ENCODE assay signal across 8 mouse cellular contexts in genomic region chr4:111327760-111328373, GRCm38 (mm10).
A peak's percentile ranks its signal among the peaks of the same experiment; 100 is the strongest.
DNase-seq lines count a peak whose midpoint lies in the region; ATAC-seq lines count a peak whose summit lies in the region.

No protein-coding gene starts in this region.

- no peak overlapping the region for H3K4me2 ChIP-seq in embryonic facial prominence, embryonic 11.5 days (ENCODE audit: low read depth, low read length)
- H3K4me2 ChIP-seq in midbrain, embryonic 11.5 days, result no peak overlapping the region

- no peaks in the 10 kb centered on the region for H3K27me3 ChIP-seq in embryonic facial prominence, embryonic 11.5 days (ENCODE audit: control insufficient read depth, insufficient read depth, low read length)
- no peaks in the 10 kb centered on the region for H3K27me3 ChIP-seq in embryonic facial prominence, embryonic 10.5 days (replicated peaks; ENCODE audit: low read depth, poor library complexity, severe bottlenecking)
- H3K27me3 ChIP-seq in midbrain, embryonic 11.5 days (ENCODE audit: control insufficient read depth, insufficient read depth, low read length), result no peaks in the 10 kb centered on the region
- no peaks in the 10 kb centered on the region for H3K27me3 ChIP-seq in midbrain, embryonic 10.5 days (ENCODE audit: low read depth, poor library complexity, severe bottlenecking)

- no peak overlapping the region for H3K9ac ChIP-seq in embryonic facial prominence, embryonic 11.5 days (replicated peaks; ENCODE audit: low read length)
- no peak overlapping the region for H3K9ac ChIP-seq in midbrain, embryonic 11.5 days (ENCODE audit: low read length)

- no peaks in the 10 kb centered on the region for H3K4me1 ChIP-seq in embryonic facial prominence, embryonic 11.5 days (ENCODE audit: control insufficient read depth, insufficient read depth, low read length)
- H3K4me1 ChIP-seq in embryonic facial prominence, embryonic 10.5 days, result peaks cover 11% of the 10 kb centered on the region
- no peaks in the 10 kb centered on the region for H3K4me1 ChIP-seq in midbrain, embryonic 11.5 days (ENCODE audit: control insufficient read depth, insufficient read depth, low read length)
- no peaks in the 10 kb centered on the region for H3K4me1 ChIP-seq in midbrain, embryonic 10.5 days

- H3K27ac ChIP-seq in embryonic facial prominence, embryonic 11.5 days (replicated peaks; ENCODE audit: low read depth, low read length), result no peak overlapping the region
- no peak overlapping the region for H3K27ac ChIP-seq in embryonic facial prominence, embryonic 10.5 days (replicated peaks)
- H3K27ac ChIP-seq in midbrain, embryonic 11.5 days (ENCODE audit: low read depth, low read length), result no peak overlapping the region
- H3K27ac ChIP-seq in midbrain, embryonic 10.5 days (replicated peaks), result no peak overlapping the region

- WGBS in embryonic facial prominence, embryonic 11.5 days, result 73% methylated on average over 11 of the region's 11 CpGs
- 69% methylated on average over 11 of the region's 11 CpGs for WGBS in embryonic facial prominence, embryonic 10.5 days
- WGBS in midbrain, embryonic 11.5 days, result 74% methylated on average over 11 of the region's 11 CpGs
- 76% methylated on average over 11 of the region's 11 CpGs for WGBS in midbrain, embryonic 10.5 days

- H3K4me3 ChIP-seq in embryonic facial prominence, embryonic 11.5 days (ENCODE audit: low read depth, low read length), result no peak overlapping the region
- H3K4me3 ChIP-seq in embryonic facial prominence, embryonic 10.5 days, result no peak overlapping the region
- H3K4me3 ChIP-seq in midbrain, embryonic 11.5 days (ENCODE audit: low read depth, low read length), result no peak overlapping the region
- no peak overlapping the region for H3K4me3 ChIP-seq in midbrain, embryonic 10.5 days

- DNase-seq in embryonic facial prominence, embryonic 11.5 days (ENCODE audit: low spot score), result peak; percentile 71
- DNase-seq in embryonic facial prominence, embryonic 10.5 days (ENCODE audit: low spot score), result no peak
- peak; percentile 91 for DNase-seq in midbrain, embryonic 11.5 days (ENCODE audit: low spot score, missing footprints)
- no peak for DNase-seq in midbrain, embryonic 10.5 days (ENCODE audit: low spot score)
- peak; percentile 11 for DNase-seq in c-Kit-positive CD71-positive TER-119-positive erythroid progenitor cells, embryonic 14.5 days (ENCODE audit: low spot score)
- peak; percentile 49 for DNase-seq in kidney, postnatal 10 days
- peak; percentile 22 for DNase-seq in naive thymus-derived CD4-positive, alpha-beta T cell, adult 2 months (ENCODE audit: low read depth)

- ATAC-seq in embryonic facial prominence, embryonic 11.5 days (replicated peaks; ENCODE audit: insufficient number of reproducible peaks, low FRiP score, low TSS enrichment, low read depth), result no peak
- ATAC-seq in midbrain, embryonic 11.5 days (ENCODE audit: low FRiP score), result 0 out of 2 replicates have a peak, but pooled peaks have one; percentile 35
- ATAC-seq in activated CD4-positive, CD25-positive, alpha-beta regulatory T cell, adult 4 months, result no peak

- no peaks in the 10 kb centered on the region for H3K36me3 ChIP-seq in embryonic facial prominence, embryonic 11.5 days (replicated peaks; ENCODE audit: control insufficient read depth, insufficient read depth, low read depth, low read length)
- no peaks in the 10 kb centered on the region for H3K36me3 ChIP-seq in embryonic facial prominence, embryonic 10.5 days (replicated peaks)
- no peaks in the 10 kb centered on the region for H3K36me3 ChIP-seq in midbrain, embryonic 11.5 days (ENCODE audit: control insufficient read depth, insufficient read depth, low read length)
- no peaks in the 10 kb centered on the region for H3K36me3 ChIP-seq in midbrain, embryonic 10.5 days

- H3K9me3 ChIP-seq in embryonic facial prominence, embryonic 11.5 days (replicated peaks; ENCODE audit: control insufficient read depth, low read length), result no peaks in the 10 kb centered on the region
- H3K9me3 ChIP-seq in embryonic facial prominence, embryonic 10.5 days, result no peaks in the 10 kb centered on the region
- no peaks in the 10 kb centered on the region for H3K9me3 ChIP-seq in midbrain, embryonic 11.5 days (ENCODE audit: control insufficient read depth, low read length)
- H3K9me3 ChIP-seq in midbrain, embryonic 10.5 days (replicated peaks), result no peaks in the 10 kb centered on the region

Comparison
In these comparisons a context has a peak if more than half of its experiments do, and no peak if none do; other contexts are left out.
1. DNase-seq: peak in embryonic facial prominence, embryonic 11.5 days (single experiment), midbrain, embryonic 11.5 days (single experiment), c-Kit-positive CD71-positive TER-119-positive erythroid progenitor cells, embryonic 14.5 days (single experiment), kidney, postnatal 10 days (single experiment) and naive thymus-derived CD4-positive, alpha-beta T cell, adult 2 months (single experiment); none in embryonic facial prominence, embryonic 10.5 days (single experiment) and midbrain, embryonic 10.5 days (single experiment).